In the genomic region with DNA sequence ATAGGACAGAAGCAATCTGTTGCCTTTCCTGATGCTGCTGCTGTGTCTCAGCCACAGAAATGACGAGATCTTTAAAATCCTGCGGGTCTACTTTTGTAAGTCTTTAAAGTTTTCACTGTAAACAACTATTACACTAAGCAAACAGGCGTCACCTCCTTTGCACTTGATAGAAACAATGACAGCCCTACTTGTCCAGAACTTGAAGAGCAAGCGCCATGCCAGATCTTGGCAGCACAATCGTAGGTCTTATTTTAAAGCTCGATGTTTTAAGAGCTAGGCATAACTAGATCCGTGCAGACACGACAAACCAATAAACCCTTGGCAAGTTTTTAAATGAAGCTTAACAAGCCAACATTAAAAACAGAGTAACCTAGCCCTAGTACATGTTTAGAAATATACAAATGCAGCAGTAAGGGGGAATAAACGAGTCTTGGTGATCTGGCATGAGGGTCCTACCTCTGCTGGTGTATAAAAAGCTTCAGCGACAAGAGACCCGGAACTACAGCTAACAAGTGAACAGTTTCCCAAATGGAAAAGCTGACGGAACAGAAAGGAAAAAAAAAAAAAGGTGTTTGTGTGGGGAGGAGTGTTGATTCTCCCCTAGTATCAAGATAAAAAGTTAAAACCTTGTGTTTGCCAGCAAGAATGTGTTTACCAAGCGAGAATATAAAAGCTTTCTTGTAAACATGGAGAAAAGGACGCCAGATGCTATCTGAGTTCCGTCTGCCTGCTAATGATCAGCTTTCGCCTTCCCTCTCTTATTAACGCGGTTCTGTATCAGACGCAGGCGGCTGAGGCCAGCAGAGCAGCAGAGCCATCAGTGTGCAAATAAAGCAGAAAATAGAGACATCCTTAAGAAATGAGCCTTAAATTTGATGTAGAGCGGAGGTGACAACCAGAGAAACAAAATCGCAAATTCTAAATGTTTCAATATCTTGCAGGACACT, we compare ENCODE assay signal across 8 mouse cellular contexts. TPM values are rescaled to one million over a fixed set of nuclear protein-coding genes. Genes with fewer than 3 reads are reported as not detected.
DNase-seq lines count a peak whose midpoint lies in the region; ATAC-seq and TF ChIP-seq lines count a peak whose summit lies in the region.

No protein-coding gene starts in this region.

- H3ac ChIP-seq in C2C12 (ENCODE audit: control insufficient read depth, insufficient read length, low read depth): peak overlapping the region; percentile 75

- H3K4me1 ChIP-seq in ES-E14 (ENCODE audit: control insufficient read depth in 2 of 2, insufficient read depth in 2 of 2, low read length in 2 of 2, poor library complexity in 1 of 2): peaks cover 0 to 4% of the 10 kb centered on the region in 2 experiments; a peak in 2 of 4 replicates
- H3K4me1 ChIP-seq in forebrain, embryonic 11.5 days (replicated peaks; ENCODE audit: control insufficient read depth, insufficient read depth, low read length): peaks cover 13% of the 10 kb centered on the region
- H3K4me1 ChIP-seq in limb, embryonic 12.5 days (replicated peaks): peaks cover 26% of the 10 kb centered on the region
- H3K4me1 ChIP-seq in midbrain, postnatal 0 days (ENCODE audit: insufficient read depth, low read length): no peaks in the 10 kb centered on the region

- ATAC-seq in forebrain, embryonic 11.5 days (replicated peaks; ENCODE audit: low FRiP score): no peak
- ATAC-seq in limb, embryonic 12.5 days (ENCODE audit: insufficient number of reproducible peaks, insufficient read depth, low FRiP score, low TSS enrichment, low read depth): no peak
- ATAC-seq in midbrain, postnatal 0 days (ENCODE audit: low FRiP score): no peak
- no peak for ATAC-seq in erythroid progenitor cell, adult 5-6 weeks (replicated peaks; ENCODE audit: low FRiP score, poor library complexity, severe bottlenecking)

- no peak overlapping the region for H3K27ac ChIP-seq in ES-E14 (ENCODE audit: insufficient read depth, low read depth, low read length, poor library complexity, severe bottlenecking)
- H3K27ac ChIP-seq in forebrain, embryonic 11.5 days (ENCODE audit: low read depth, low read length): no peak overlapping the region
- no peak overlapping the region for H3K27ac ChIP-seq in limb, embryonic 12.5 days
- H3K27ac ChIP-seq in midbrain, postnatal 0 days (ENCODE audit: low read depth, low read length): no peak overlapping the region

- 7% methylated on average over 22 of the region's 22 CpGs for WGBS in forebrain, embryonic 11.5 days
- 2% methylated on average over 22 of the region's 22 CpGs for WGBS in limb, embryonic 12.5 days
- WGBS in midbrain, postnatal 0 days: 3% methylated on average over 22 of the region's 22 CpGs

- no peaks in the 10 kb centered on the region for H3K36me3 ChIP-seq in C2C12 (ENCODE audit: control insufficient read depth, insufficient read depth)
- no peaks in the 10 kb centered on the region for H3K36me3 ChIP-seq in ES-E14 (ENCODE audit: control insufficient read depth, insufficient read depth, low read length, poor library complexity, severe bottlenecking)
- no peaks in the 10 kb centered on the region for H3K36me3 ChIP-seq in forebrain, embryonic 11.5 days (ENCODE audit: control insufficient read depth, insufficient read depth, low read length)
- H3K36me3 ChIP-seq in limb, embryonic 12.5 days: no peaks in the 10 kb centered on the region
- H3K36me3 ChIP-seq in midbrain, postnatal 0 days (ENCODE audit: insufficient read depth, low read length): no peaks in the 10 kb centered on the region

- H3K9ac ChIP-seq in ES-E14 (ENCODE audit: insufficient read depth, low read depth, low read length, poor library complexity, severe bottlenecking): no peak overlapping the region
- peak overlapping the region; percentile 3; the same call in 1 of the 2 replicates for H3K9ac ChIP-seq in forebrain, embryonic 11.5 days (ENCODE audit: low read length)
- H3K9ac ChIP-seq in limb, embryonic 12.5 days (replicated peaks): peak overlapping the region; percentile 42; the same call in 1 of the 2 replicates
- H3K9ac ChIP-seq in midbrain, postnatal 0 days (replicated peaks; ENCODE audit: low read length, poor library complexity, severe bottlenecking): no peak overlapping the region; the same call in 1 of the 2 replicates

- intact Hi-C loops in left cerebral cortex, postnatal 36 days (cut with DNase I): loop anchor here (5.0 kb wide), 3 partner anchors 643 to 978 kb away; no protein-coding TSS in a partner anchor

- in situ Hi-C loops in ES-E14 (cut with MboI; ENCODE audit: low sequenced_read_pairs in 2 of 2, unreplicated experiment in 2 of 2): loop anchor here (10.0 to 25.0 kb wide), 2 partner anchors 220 to 818 kb away; no protein-coding TSS in a partner anchor

- peaks cover 74% of the 10 kb centered on the region for H3K79me2 ChIP-seq in C2C12 (ENCODE audit: control insufficient read depth, insufficient read depth)

- H3K79me3 ChIP-seq in C2C12 (ENCODE audit: low read depth): peaks cover 25% of the 10 kb centered on the region

- no peaks in the 10 kb centered on the region for H3K9me3 ChIP-seq in ES-E14 (ENCODE audit: control insufficient read depth, insufficient read depth, low read depth, low read length)
- H3K9me3 ChIP-seq in forebrain, embryonic 11.5 days (ENCODE audit: control insufficient read depth, low read length): no peaks in the 10 kb centered on the region
- H3K9me3 ChIP-seq in limb, embryonic 12.5 days: no peaks in the 10 kb centered on the region
- no peaks in the 10 kb centered on the region for H3K9me3 ChIP-seq in midbrain, postnatal 0 days (ENCODE audit: low read length)

- no peak for DNase-seq in ES-E14 (ENCODE audit: low read depth, low spot score)
- DNase-seq in forebrain, embryonic 11.5 days (ENCODE audit: low spot score): no peak
- peak; percentile 32 for DNase-seq in midbrain, postnatal 0 days (ENCODE audit: low spot score)
- DNase-seq in urinary bladder, postnatal 10 days (ENCODE audit: low spot score): no peak
- DNase-seq in left cerebral cortex, postnatal 36 days (ENCODE audit: low spot score in 2 of 2): no peak

- H3K4me3 ChIP-seq in C2C12 (ENCODE audit: insufficient read depth, poor library complexity, severe bottlenecking) (peak overlapping the region; percentile 78), ES-E14 (ENCODE audit: insufficient read depth in 1 of 2, low read depth in 1 of 2, low read length in 2 of 2, poor library complexity in 1 of 2, severe bottlenecking in 1 of 2) (peak overlapping the region in 1 of 2 experiments; percentile 84; a peak in 3 of 4 replicates)
- H3K4me3 ChIP-seq in forebrain, embryonic 11.5 days (ENCODE audit: low read depth, low read length): peak overlapping the region; percentile 47
- H3K4me3 ChIP-seq in limb, embryonic 12.5 days (replicated peaks): peak overlapping the region; percentile 61
- peak overlapping the region; percentile 66 for H3K4me3 ChIP-seq in midbrain, postnatal 0 days (ENCODE audit: low read depth, low read length)

- peak overlapping the region; percentile 79 for H3K4me2 ChIP-seq in forebrain, embryonic 11.5 days (ENCODE audit: low read depth, low read length, severe bottlenecking)
- H3K4me2 ChIP-seq in limb, embryonic 12.5 days: peak overlapping the region; percentile 77
- H3K4me2 ChIP-seq in midbrain, postnatal 0 days (ENCODE audit: low read depth, low read length, poor library complexity, severe bottlenecking): peak overlapping the region; percentile 71

- H3K27me3 ChIP-seq in C2C12 (ENCODE audit: control insufficient read depth, insufficient read depth, insufficient read length): no peaks in the 10 kb centered on the region
- H3K27me3 ChIP-seq in forebrain, embryonic 11.5 days (ENCODE audit: control insufficient read depth, insufficient read depth, low read length): peaks cover 64% of the 10 kb centered on the region
- H3K27me3 ChIP-seq in limb, embryonic 12.5 days: peaks cover 81% of the 10 kb centered on the region
- no peaks in the 10 kb centered on the region; the same call in none of the 2 replicates for H3K27me3 ChIP-seq in midbrain, postnatal 0 days (ENCODE audit: insufficient read depth, low read length)

- no peak for TF ChIP-seq CTCF in C2C12 (IDR thresholded peaks at IDR 0.05; ENCODE audit: control insufficient read depth, insufficient read depth, insufficient read length)
- no peak for TF ChIP-seq CTCF in midbrain, postnatal 0 days (IDR thresholded peaks at IDR 0.05)

TF ChIP-seq in C2C12, 6 proteins besides CTCF, POLR2A, EP300 and RAD21:
- TF ChIP-seq USF1 (IDR thresholded peaks at IDR 0.05; ENCODE audit: low read depth) (no peak), MAX (IDR thresholded peaks at IDR 0.05) (no peak), FOSL1 (IDR thresholded peaks at IDR 0.05; ENCODE audit: insufficient read depth, low read length, poor library complexity, severe bottlenecking) (no peak), MYOD1 (IDR thresholded peaks at IDR 0.05; ENCODE audit: control insufficient read depth, insufficient read length, low read depth) (no peak), MYOG (IDR thresholded peaks at IDR 0.05; ENCODE audit: control insufficient read depth, extremely low read depth, insufficient read length) (no peak), CEBPB (IDR thresholded peaks at IDR 0.05; ENCODE audit: low read depth) (no peak)

TF ChIP-seq in ES-E14, 5 proteins besides CTCF, POLR2A, EP300 and RAD21:
- no peak for TF ChIP-seq CHD2 (IDR thresholded peaks at IDR 0.05; ENCODE audit: low read depth, low read length)
- 0 out of 2 replicates have a peak, but pooled peaks have one; percentile 29 for TF ChIP-seq ZNF384 (IDR thresholded peaks at IDR 0.05; ENCODE audit: low read depth, low read length)
TF ChIP-seq in ES-E14: peak in this region for 1.

RNA-seq across cellular contexts. Expression of a gene that starts 2.6 kb away (rescaled TPM):
- 4.9 TPM for polyA plus RNA-seq in C2C12 (2012; fragmentation: generic; extraction: Trizol)
- 0.69 and 1.5 TPM in 2 replicates for total RNA-seq in ES-E14 (2012; rRNA removed)
- 9.0 and 9.5 TPM in 2 replicates for polyA plus RNA-seq in forebrain, embryonic 11.5 days (2014; fragmentation: Nextera tagmentation; extraction: Ambion mirVana)
- polyA plus RNA-seq in limb, embryonic 12.5 days (2016; fragmentation: Nextera tagmentation; extraction: Ambion mirVana): 12.3 and 15.5 TPM in 2 replicates
- total RNA-seq in midbrain, postnatal 0 days (2014; rRNA removed): 30.5 and 37.7 TPM in 2 replicates
- polyA plus RNA-seq in midbrain, postnatal 0 days (2015; fragmentation: Nextera tagmentation; extraction: Ambion mirVana): 14.1 and 16.1 TPM in 2 replicates
- total RNA-seq in left cerebral cortex, postnatal 36 days (2021): under 1 TPM in 1 of 2 experiments, not detected in 1; 0.12 TPM
- total RNA-seq in erythroid progenitor cell, adult 5-6 weeks (2015; ENCODE audit: low replicate concordance): not detected in 2 replicates
- total RNA-seq in erythroid progenitor cell, adult 5-6 weeks (2017; ENCODE audit: low replicate concordance): 0.13 TPM in 1 of 2 replicates, not detected in the other

Comparison
In these comparisons a context has a peak if more than half of its experiments do, and no peak if none do; other contexts are left out.
1. H3K9ac ChIP-seq: peak in forebrain, embryonic 11.5 days (single experiment) and limb, embryonic 12.5 days (single experiment); none in ES-E14 (single experiment) and midbrain, postnatal 0 days (single experiment).
2. RNA of a gene that starts 2.6 kb away (total RNA-seq): 30.5 to 37.7 TPM in midbrain, postnatal 0 days; 0.69 to 1.5 TPM in ES-E14, 0.13 TPM in erythroid progenitor cell, adult 5-6 weeks and 0.12 TPM in left cerebral cortex, postnatal 36 days; every median in the first group is over 10 times any median in the second.
3. Peak in every context shown above with its lines, with median percentiles within 50 percentile points of each other: H3K4me2 ChIP-seq.